Mouse (Mus musculus): ENCODE results near the gene Dcaf17.

The Dcaf17 gene

DNA sequence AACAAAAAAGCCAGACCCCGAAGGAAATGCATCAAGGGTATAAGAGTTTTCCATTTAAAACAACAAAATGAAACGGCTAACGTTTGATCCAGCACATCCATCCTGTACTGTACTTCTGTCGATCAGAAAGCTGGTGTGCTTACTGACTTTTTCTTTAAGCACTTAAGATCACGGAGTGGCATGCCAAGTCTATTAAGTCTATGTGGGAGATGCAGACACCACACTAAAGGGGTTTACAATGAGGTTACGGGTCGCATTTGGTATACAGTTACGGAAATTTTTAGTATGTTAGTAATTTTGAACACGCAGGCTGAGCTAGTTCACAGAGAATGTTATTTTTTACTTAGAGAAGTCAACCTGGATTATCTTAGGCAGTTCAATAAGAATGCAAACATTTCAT lies 412 bp upstream of the Dcaf17 start:
- in situ Hi-C loops (cut with MboI), result no loop called here

DNA sequence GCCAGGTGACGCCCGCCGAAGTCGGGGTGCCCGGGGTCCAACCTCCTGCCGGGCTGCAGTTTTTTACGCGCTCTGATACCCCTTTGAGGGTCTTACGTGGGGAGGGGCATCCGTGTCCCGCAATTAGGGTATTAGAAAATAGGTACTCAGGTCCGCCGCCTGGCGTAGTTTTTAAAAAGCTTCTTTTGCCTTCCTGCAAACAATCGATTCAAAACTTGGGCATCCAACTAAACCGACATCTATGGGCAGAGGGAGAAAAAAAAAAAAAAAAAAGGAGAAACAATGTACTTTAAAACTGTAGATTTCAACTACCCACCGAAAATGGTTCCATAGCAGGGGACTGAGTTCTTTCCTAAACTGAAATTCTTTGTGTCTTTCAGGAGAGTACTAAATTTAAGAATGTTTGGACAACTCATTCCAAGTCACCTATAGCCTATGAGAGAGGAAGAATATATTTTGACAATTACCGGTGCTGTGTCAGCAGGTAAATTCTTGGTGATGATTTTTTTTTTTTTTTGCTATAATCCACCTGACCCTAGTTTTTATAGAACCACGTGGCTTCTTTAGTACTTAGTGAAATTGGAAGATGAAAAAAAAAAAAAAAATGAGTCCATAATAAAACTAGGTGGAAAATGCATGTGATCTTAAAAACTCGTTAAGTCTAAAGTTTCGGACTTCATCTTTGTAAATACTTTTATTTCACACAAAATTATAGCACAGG lies 1.1 kb downstream of the Dcaf17 start:
- in situ Hi-C loops (cut with MboI), result no loop called here

DNA sequence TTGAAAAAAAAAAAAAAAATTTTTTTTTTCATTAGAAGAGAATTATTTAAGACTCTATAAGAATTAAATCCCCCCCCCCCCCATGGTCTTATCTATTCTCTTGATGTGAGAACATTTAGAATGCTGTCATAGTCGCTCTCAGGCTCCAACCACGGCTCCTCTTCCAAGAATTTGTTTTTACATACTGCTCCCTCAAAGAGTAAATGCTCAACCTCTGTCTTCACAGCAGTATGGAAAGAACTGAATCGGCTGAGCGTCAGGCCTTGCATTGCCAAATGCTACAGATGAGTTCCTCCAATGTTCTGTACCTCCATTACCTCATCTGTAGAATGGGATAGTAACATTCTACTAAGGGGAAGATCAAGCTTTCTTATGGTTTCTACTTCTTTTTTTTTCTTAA lies 16.5 kb downstream of the Dcaf17 start:
- in situ Hi-C loops (cut with MboI), result no loop called here

DNA sequence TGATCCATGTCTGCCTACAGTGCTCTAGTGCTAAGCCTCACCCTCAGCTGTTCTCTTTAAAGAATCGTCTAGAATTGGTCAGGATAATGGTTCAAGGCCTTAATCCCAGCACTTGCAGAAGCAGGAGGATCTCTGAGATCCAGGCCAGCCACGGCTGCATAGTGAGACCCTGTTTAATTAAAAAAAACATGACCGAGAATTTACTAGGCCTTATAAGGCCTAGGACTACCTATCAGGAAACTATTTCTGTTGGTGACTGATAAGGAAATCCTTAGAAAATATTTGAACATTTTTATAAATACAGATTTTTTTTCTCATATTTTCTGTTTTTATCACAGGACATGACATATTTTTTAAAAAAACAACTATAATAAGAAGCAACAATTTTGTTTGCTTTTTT lies 18.2 kb downstream of the Dcaf17 start:
- in situ Hi-C loops (cut with MboI), result no loop called here

DNA sequence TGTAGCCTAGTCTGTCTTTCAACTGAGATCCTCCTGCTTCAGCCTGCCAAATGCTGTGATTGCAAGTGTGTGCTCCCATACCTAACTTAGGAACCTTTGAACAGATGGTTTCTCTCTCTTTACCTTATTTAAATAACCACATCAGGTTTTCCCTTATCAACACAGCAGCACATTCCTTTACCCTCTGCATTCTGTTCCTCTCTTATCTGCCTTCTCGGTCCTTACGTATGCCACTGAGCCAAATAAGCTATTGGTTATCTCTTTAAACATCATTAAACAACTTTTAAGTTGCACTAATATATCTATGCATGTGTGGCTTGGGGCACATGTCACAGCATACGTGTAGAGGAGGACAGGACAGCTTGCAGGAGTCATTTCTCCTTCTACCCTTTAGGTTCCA lies 18.7 kb downstream of the Dcaf17 start:
- in situ Hi-C loops (cut with MboI), result no loop called here

DNA sequence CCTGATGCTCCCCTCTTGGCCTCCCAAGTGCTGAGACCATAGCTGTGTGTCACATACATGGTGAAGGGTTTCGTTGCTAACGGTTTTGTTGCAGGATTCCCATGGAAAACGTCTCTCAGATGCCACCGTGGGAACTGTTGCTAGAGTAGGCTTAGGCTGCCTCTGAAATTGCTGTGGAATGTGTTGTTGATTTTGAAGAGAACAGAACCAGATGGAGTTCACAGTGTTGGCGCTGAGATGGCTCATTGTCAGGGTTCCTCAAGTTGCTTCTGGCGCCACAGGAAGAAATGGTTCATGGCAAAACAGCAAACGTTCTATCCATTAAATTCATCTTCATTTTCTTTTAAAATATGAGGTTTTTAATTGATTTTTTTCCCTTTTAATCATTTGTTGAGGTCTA lies 27.3 kb downstream of the Dcaf17 start:
- in situ Hi-C loops (cut with MboI), result no loop called here

DNA sequence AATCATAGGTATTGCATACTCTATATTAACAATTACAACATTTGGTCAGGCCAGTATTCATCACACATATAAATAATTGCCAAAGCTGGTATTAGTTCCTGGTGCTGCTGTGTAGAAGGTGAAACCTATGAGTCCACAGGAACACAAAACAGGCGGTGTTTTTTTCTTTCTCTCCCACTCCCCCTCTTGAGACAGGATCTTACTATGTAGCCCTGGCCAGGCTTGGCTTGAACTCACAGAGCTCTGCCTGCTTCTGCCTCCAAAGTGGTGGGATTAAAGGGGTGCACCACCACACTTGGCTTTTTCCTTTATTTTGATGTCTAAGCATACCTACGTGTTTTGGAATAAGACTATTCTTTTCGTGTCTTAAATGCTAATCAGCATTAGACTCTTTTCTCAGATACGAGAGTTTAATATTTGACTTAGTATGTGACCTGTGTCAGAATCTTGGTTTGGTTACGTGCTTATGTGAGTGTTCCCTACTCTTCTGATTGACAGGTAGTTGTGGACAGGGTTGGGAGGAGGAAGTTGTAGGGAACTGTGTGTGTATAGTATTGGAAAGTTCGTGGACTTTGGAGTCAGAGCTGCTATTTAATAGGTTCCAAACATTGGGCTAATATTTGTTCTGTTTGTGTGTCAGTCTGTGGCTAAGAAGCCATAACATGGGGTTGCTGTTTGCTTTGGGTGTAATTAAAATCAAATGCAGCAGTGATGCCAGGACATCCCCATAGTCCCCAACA lies 28.5 kb downstream of the Dcaf17 start:
- in situ Hi-C loops (cut with MboI), result no loop called here

DNA sequence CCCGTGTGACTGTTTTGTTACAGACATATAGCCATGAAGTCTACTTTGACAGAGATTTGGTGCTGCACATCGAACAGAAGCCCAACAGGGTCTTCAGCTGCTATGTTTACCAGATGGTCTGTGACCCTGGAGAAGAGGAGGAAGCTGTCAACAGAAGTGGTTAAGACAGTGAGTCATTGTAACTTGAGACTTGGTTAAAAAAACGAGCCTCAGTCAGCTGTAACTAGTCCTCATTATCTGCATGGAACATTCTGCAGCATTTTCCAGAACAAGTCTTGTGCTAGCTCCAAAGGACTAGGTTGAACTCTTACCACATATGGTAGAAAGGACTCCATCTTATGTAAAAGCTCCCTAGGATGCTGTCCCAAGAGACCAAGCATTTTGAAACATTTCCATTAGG lies 34.6 kb downstream of the Dcaf17 start:
- in situ Hi-C loops (cut with MboI), result no loop called here

DNA sequence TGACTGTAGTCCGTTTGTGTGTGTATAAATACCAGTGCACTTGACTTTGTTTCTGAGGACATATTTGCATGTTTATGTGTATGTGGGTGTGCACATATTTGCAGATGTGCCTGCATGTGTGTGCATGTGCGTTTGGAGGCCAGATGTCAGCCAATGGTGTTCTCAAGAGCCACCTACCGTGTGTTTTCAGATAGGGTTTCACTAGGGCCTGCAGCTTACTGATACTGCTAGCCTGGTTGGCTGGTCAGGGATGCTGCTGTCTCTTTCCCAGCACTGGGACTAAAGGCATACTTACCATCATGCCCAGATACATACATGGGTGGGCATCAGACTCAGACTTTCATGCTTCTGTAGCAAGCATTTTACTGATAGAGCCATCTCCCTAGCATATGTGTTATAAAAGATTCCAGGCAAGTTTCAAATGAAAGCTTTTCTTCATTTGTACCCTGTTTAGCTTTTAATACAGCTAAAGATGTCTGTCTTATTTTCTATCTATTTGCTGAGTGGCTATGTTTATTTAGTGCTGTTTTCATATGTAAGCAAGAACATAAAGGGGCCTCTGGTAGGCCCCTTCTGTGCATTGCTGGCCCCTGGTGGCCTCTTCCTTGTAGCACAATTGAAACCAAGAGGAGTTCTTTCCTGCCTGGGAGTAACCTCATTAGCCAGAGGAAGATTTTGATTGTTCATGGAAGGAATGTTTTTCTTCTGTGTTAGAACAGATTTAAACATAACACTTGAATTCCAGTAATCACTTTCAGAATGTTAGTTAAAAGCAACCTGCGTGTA lies 35.7 kb downstream of the Dcaf17 start:
- in situ Hi-C loops (cut with MboI), result no loop called here

DNA sequence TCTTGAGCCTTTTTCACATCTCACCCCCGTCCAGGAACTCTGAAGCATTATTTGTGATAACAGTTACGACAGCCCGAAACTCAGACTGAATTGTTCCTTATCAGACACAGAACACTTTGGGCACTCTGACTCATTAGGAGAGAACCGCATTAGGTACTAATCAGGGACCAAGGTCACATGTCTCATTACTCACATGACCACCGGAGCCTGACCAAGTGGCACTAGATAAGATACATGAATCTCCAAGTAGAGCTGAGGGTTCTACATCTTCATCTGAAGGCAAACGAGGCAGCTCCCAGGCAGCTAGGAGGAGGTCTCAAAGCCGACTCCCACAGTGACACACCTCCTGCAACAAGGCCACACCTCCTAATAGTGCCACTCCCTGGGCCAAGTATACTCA lies 41.0 kb downstream of the Dcaf17 start:
- in situ Hi-C loops (cut with MboI), result no loop called here

DNA sequence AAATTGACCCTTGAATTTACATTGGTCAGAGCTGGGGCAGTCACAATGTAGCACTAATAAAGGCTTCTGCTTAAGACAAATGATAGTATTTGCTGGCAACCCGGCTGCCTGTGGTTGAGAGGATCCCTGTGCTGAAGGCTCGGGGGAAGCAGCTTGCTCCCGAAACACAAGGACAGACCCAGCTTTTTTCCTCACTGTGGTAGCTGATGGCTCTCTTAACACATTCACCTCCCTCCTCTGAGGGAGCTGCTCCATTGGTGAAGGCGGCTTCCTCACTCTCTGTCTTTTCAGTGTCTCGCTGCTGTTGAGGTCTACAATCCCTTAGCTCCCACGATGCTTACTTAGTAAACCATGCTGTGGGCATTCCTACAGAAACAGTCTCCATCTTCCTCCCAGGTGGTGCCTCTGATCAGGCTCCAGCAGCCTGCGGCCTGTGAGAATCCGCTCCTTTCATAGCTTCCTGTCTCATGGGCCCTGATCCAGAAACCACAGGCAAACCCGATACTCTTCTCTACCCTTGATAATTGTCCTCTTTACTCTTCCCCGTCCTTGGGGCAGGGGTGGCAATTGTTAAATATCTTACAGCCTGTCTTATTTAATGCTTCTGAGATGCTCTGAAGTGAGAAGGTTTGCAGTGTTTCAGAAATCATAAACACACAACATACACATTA lies 47.6 kb downstream of the Dcaf17 start:
- in situ Hi-C loops (cut with MboI), result no loop called here

DNA sequence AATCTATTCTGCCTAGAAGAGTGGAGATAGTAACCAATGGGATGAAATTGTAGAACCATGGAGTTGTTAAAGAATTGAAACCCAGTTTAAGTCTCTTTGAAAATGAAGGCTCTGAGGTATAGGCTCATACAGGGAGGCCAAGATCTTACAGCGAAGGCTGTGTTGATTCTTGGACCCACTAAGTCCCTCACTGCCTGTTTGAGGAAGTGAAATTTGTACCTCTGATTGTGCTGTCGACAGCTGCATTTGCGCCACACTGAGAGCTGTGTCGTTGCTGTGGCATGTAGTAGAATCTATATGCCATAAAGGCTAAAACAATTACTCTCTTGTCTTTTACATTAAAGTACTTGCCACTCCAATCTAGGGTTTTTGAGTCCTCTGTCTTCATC lies 48.2 kb downstream of the Dcaf17 start:
- in situ Hi-C loops (cut with MboI), result no loop called here

DNA sequence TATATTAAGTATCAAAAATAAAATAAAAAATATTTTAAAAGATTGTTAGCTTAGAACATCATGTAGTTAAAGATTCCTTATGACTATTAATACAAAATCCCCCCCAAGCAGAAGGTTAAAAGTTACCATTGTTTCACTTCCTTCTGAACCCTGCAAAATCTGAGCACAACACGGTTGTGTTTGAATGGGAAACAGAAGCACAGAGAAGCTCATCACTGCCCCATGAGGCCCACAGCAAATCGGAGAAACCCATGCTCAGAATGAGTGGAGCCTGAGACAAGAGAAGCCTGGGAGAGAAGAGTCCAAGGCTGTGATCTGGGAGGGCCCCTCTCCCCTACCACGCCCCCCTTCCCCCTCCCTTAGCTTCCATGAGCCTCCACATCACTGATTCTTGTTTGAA lies 49.6 kb downstream of the Dcaf17 start:
- in situ Hi-C loops (cut with MboI), result no loop called here

DNA sequence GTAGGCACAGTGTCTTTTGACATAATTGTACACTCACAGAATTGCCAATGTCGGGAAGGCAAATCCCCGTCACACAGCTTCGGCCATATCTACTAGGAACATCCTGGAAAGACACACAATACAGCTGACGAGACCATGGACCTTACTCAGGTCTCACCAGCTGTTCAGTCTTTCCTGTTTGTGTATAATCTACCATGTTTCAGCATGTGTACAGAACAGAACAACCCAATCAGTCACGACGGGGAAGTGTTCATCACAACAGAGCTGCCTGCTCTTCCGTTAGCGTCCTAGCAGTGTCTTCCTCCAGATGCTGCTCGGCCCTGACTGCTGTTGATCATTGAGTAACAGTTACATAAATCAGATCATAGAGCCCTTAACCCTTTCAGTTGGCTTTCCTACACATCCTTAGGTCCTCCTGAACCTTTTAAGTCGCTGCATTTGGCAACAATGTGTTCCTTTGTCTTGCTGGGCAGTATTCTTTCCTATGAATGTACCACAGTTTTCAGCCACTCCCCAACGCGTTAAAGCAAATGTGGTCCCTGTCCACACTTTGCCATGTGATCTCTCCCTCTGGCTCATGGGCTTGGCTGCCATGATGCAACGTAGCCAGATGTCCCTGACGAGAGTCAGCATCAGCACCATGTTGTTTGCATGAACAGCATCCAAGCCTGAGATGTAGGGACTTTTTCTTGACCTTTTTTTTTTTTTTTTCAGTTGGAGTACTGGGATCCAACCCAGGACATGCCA lies 50.5 kb downstream of the Dcaf17 start:
- in situ Hi-C loops (cut with MboI), result no loop called here

DNA sequence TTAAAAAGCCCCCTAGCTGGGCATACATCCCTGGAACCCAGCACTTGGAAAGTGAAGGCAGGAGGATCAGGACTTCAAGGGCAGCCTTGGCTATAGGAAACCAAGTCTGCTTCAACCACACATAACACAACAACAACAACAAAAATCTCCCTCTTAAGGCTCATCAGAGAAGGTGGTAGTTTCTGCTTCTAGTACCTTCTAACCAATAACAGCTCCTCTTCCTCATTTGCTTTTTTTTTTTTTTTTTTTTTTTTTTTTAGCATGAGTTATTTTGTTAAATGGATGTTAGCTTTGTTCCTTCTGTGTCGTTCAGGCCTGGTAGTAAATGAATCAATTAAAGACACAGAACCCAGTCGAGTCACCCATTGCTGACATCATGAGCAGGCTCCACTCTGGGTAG lies 52.1 kb downstream of the Dcaf17 start:
- in situ Hi-C loops (cut with MboI), result no loop called here

DNA sequence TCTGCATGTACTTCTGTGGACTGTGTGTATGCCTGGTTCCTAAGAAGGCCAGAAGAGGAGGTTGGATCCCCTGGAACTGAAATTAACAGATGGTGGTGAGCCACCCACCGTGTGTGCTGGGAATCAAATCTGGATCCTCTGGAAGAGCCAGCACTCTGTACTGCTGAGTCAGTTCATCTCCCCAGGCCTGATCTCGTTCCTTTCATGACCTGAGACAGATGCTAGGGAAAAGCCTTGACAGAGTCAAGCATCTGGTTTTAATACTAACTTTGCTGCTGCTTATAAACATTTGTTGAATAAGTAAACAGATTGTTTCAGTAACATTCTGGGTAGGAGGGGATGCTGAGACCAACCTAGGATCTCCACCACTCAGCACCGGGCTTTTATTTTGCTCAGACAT lies 53.4 kb downstream of the Dcaf17 start:
- in situ Hi-C loops (cut with MboI), result no loop called here

DNA sequence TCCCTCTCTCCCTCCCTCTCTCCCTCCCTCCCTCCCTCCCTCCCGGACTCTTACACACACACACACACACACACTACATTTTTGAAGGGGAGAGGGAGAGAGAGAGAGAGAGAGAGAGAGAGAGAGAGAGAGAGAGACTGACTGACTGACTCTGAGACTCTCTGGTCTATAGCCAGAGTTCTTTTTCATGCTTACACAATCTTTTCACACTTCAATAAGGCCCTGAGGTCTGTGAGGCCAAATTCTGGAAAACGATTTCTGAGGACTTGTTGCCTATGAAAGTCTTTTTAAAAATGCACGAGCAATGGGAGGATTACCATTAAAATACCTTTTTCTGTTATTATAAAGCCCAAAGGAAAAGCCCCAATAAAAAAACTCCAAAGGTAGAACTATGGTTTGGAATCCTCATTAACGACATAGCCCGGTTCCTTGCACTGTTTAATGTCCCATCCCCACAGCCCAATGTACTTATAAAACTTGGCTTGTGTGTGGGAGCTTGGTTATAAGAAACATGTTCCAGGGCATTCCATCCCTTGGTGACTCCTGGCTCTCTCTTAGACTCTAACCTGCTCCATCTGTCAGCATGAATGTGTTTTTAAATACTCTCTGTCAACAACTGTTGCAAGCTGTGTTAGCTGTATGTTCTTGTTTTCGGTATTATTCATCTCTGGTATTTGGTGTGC lies 58.5 kb downstream of the Dcaf17 start:
- in situ Hi-C loops (cut with MboI), result no loop called here

DNA sequence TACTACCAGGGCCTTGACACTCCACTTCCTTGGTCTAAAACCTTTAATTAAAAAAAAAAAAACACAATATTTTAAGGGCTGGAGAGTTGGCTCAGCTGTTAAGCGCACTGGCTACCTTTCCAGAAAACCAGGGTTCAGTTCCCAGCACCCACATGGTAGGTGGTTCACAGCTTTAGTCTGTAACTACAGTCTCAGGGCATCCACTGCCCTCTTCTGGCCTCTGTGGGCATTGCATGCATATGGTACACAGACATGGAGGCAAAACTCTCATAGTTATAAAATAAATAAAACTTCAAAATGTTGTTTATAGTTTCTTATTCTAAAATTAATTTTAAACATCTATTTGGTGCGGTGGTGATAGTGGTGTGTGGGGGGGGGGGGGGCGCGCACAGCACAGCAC lies 61.0 kb downstream of the Dcaf17 start:
- in situ Hi-C loops (cut with MboI), result no loop called here

DNA sequence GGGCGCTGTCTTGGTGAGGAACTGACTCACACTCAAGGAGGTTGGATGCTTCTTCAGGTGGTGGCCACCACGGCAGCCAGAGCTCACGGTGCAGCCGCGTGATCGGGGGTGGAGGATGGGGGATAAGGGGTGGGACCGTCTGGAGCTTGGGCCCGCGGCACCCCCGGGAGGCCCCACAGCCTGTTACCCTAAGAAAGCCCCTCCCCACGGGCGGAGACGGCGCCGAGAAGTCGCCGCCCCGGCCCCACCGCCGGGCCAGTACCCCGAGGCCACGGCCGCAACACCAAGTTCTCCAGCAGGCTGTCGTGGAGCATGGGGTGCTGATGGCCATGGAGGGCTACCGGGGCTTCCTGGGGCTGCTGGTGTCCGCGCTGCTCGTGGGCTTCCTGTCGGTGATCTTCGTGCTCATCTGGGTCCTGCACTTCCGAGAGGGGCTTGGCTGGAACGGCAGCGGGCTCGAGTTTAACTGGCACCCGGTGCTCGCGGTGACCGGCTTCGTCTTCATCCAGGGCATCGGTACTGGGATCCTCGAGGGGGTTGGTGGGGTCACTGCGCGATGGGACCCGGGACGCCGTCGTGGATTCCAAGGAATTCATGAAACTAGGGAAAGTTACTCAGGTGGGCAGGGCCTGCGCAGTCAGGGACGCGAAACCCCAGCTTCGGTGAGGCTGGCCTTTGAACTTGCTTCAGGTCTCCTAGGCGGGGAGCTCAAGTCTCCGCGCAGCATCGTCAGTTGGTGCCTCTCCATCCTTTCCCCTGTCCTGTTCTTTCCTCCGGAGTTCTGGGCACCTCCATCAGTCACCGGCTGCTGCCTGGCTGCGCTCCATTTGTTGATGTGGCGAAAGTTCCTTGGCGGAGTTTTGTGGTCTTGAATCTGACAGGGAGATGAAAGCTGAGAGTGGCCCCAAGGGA lies 62.9 kb downstream of the Dcaf17 start, which contains the start of gene Cybrd1:
Cybrd1 (plus strand) TSS at position 127 of the 912 bp plus-strand sequence.
- in situ Hi-C loops (cut with MboI), result no loop called here

DNA sequence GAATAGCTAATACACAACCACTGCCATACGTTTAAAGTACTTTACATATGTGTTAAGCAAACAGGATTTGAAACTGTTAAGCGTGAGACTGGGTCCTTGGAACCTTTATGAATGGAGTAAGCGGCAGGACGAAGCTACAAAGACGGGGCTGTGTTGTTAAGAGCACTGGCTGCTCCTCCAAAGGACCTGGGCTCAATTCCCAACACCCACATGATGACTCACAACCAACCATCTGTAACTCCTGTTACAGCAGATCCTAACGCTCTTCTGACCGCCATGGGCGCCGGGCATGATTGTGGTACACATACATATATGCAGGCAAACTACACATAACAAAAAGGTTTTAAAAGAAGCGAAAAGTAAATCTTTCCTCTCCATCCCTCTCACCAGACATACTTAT lies 65.7 kb downstream of the Dcaf17 start:
- in situ Hi-C loops (cut with MboI), result no loop called here
